In genomic region chr17:57273846-57274245, GRCm38 (mm10) we compare ENCODE assay signal across 26 mouse cellular contexts. TPM values are rescaled to one million over a fixed set of nuclear protein-coding genes. Genes with fewer than 3 reads are reported as not detected.
A peak's percentile ranks its signal among the peaks of the same experiment; 100 is the strongest.
DNase-seq lines count a peak whose midpoint lies in the region; ATAC-seq lines count a peak whose summit lies in the region.
"Had no signal": no experiment of that assay in that cellular context is flagged by ENCODE, and none has a peak within 500 bp of the region (broad histone marks: within the 10 kb centered on the region; RNA-seq: fewer than 3 reads in every experiment).

No protein-coding gene starts in this region.

- no peak overlapping the region for H3K9ac ChIP-seq in kidney, embryonic 15.5 days
- no peak overlapping the region for H3K9ac ChIP-seq in embryonic facial prominence, embryonic 15.5 days
- H3K9ac ChIP-seq: forebrain, postnatal 0 days; hindbrain, embryonic 14.5 days; liver, embryonic 14.5 days had no signal

- ATAC-seq in kidney, embryonic 15.5 days (replicated peaks; ENCODE audit: low FRiP score), result no peak
- ATAC-seq in embryonic facial prominence, embryonic 15.5 days (ENCODE audit: insufficient number of reproducible peaks, low FRiP score, low TSS enrichment, low read depth), result no peak
- ATAC-seq: forebrain, postnatal 0 days; inflammation-experienced regulatory T-cells, adult 6 months had no signal

- H3K27me3 ChIP-seq in kidney, embryonic 15.5 days, result peaks cover 12% of the 10 kb centered on the region; the same call in 1 of the 2 replicates
- H3K27me3 ChIP-seq in embryonic facial prominence, embryonic 15.5 days, result no peaks in the 10 kb centered on the region

- WGBS in kidney, embryonic 15.5 days, result 28% methylated on average over 7 of the region's 7 CpGs
- 31% methylated on average over 7 of the region's 7 CpGs for WGBS in embryonic facial prominence, embryonic 15.5 days

- peaks cover 24% of the 10 kb centered on the region for H3K4me1 ChIP-seq in kidney, embryonic 15.5 days
- H3K4me1 ChIP-seq in embryonic facial prominence, embryonic 15.5 days, result peaks cover 30% of the 10 kb centered on the region

- 0 out of 2 replicates have a peak overlapping the region, but pooled peaks have one; percentile 57 for H3K4me3 ChIP-seq in kidney, embryonic 15.5 days (replicated peaks)
- no peak overlapping the region for H3K4me3 ChIP-seq in embryonic facial prominence, embryonic 15.5 days (replicated peaks)
- H3K4me3 ChIP-seq: midbrain, embryonic 10.5 days had no signal

- DNase-seq in kidney, adult 8-10 months, result no peak
- DNase-seq in A20 (ENCODE audit: low read depth, low spot score), result peak; percentile 25
- DNase-seq in B cell, adult 2 months, result peak; percentile 27 to 34
- no peak for DNase-seq in heart, adult 8-10 months (ENCODE audit: low spot score)
- no peak for DNase-seq in cerebellum, adult 9-11 months
- DNase-seq: adrenal gland, postnatal 14 days; cerebellum, adult 9-10 months; forebrain, postnatal 0 days; gastrocnemius, postnatal 36 days; heart, adult 2 months; heart, postnatal 4 days; kidney, adult 9 months; kidney, postnatal 4 days; layer of hippocampus, adult 9-11 months; left cerebral cortex, postnatal 4 days; lung, postnatal 4 days; thymus, postnatal 4 days had no signal

- H3K9me3 ChIP-seq in kidney, embryonic 15.5 days (replicated peaks), result no peaks in the 10 kb centered on the region
- no peaks in the 10 kb centered on the region for H3K9me3 ChIP-seq in embryonic facial prominence, embryonic 15.5 days (replicated peaks)
- H3K9me3 ChIP-seq: limb, embryonic 15.5 days; midbrain, embryonic 10.5 days had no signal

- H3K27ac ChIP-seq in kidney, embryonic 15.5 days, result no peak overlapping the region
- no peak overlapping the region for H3K27ac ChIP-seq in embryonic facial prominence, embryonic 15.5 days (replicated peaks)
- H3K27ac ChIP-seq: hindbrain, embryonic 14.5 days; left cerebral cortex, adult 2 months; limb, embryonic 15.5 days; liver, embryonic 14.5 days; midbrain, embryonic 10.5 days had no signal

- no peaks in the 10 kb centered on the region for H3K36me3 ChIP-seq in kidney, embryonic 15.5 days
- no peaks in the 10 kb centered on the region for H3K36me3 ChIP-seq in embryonic facial prominence, embryonic 15.5 days
- H3K36me3 ChIP-seq: limb, embryonic 15.5 days; midbrain, embryonic 10.5 days had no signal

- H3K4me2 ChIP-seq in kidney, embryonic 15.5 days, result no peak overlapping the region
- peak overlapping the region; percentile 84; the same call in 1 of the 2 replicates for H3K4me2 ChIP-seq in embryonic facial prominence, embryonic 15.5 days (replicated peaks)

RNA-seq across cellular contexts. Expression of gene Vav1, which starts 5.1 kb away (rescaled TPM):
- 1.7 and 1.8 TPM in 2 replicates for polyA plus RNA-seq in kidney, embryonic 15.5 days (2015; fragmentation: Nextera tagmentation; extraction: Ambion mirVana)
- polyA plus RNA-seq in embryonic facial prominence, embryonic 15.5 days (2015; fragmentation: Nextera tagmentation; extraction: Ambion mirVana), result 4.3 and 4.4 TPM in 2 replicates
- 1 to 10 TPM; 1.1 to 1.9 (median 1.4) TPM for total RNA-seq in heart, adult 8-10 months (2022)

RNA-seq across cellular contexts. Expression of gene Trip10, which starts 24.6 kb away (rescaled TPM):
- polyA plus RNA-seq in kidney, embryonic 15.5 days (2015; fragmentation: Nextera tagmentation; extraction: Ambion mirVana), result 44.5 and 47.5 TPM in 2 replicates
- polyA plus RNA-seq in embryonic facial prominence, embryonic 15.5 days (2015; fragmentation: Nextera tagmentation; extraction: Ambion mirVana), result 36.8 and 41.7 TPM in 2 replicates
- 100 to 1,000 TPM; 117 to 154 (median 134) TPM for total RNA-seq in heart, adult 8-10 months (2022)

RNA-seq across cellular contexts. Expression of gene Gpr108, which starts 25.6 kb away (rescaled TPM):
- 35.6 and 39.5 TPM in 2 replicates for polyA plus RNA-seq in kidney, embryonic 15.5 days (2015; fragmentation: Nextera tagmentation; extraction: Ambion mirVana)
- 39.4 and 41.7 TPM in 2 replicates for polyA plus RNA-seq in embryonic facial prominence, embryonic 15.5 days (2015; fragmentation: Nextera tagmentation; extraction: Ambion mirVana)
- total RNA-seq in heart, adult 8-10 months (2022), result 10 to 100 TPM; 29.1 to 35.0 (median 31.0) TPM

RNA-seq across cellular contexts. Expression of gene C3, which starts 45.9 kb away (rescaled TPM):
- polyA plus RNA-seq in kidney, embryonic 15.5 days (2015; fragmentation: Nextera tagmentation; extraction: Ambion mirVana), result 2.3 and 5.4 TPM in 2 replicates
- 1.0 and 1.8 TPM in 2 replicates for polyA plus RNA-seq in embryonic facial prominence, embryonic 15.5 days (2015; fragmentation: Nextera tagmentation; extraction: Ambion mirVana)
- 100 to 1,000 TPM in 2 of 4 experiments, 10 to 100 TPM in 2; 65.8 to 155 (median 120) TPM for total RNA-seq in heart, adult 8-10 months (2022)
- polyA plus RNA-seq: forebrain, embryonic 11.5 days; midbrain, embryonic 10.5 days had no signal

Comparison
In these comparisons a context has a peak if more than half of its experiments do, and no peak if none do; other contexts are left out.
1. DNase-seq: peak in A20 (single experiment) and B cell, adult 2 months (2 of 2); none in kidney, adult 8-10 months (0 of 2), heart, adult 8-10 months (single experiment) and cerebellum, adult 9-11 months (single experiment).